Mouse (Mus musculus) MEL (cell line): ENCODE measurements around the gene Atxn7l1. TPM values are rescaled to one million over a fixed set of nuclear protein-coding genes. Genes with fewer than 3 reads are reported as not detected.

Experiments
- DNase-seq: peaks from one replicate; pipeline ENCODE4 v3.0.0; 2011; ENCODE audit warnings: low read depth, low spot score
- H3K27ac ChIP-seq: 2 replicates; pipeline ENCODE4 v1.5.1; 2012; ENCODE audit warnings: low read depth, mild to moderate bottlenecking, control low read depth, low read length, moderate library complexity; ENCODE audit not compliant: control insufficient read depth
- H3K27me3 ChIP-seq, 2 experiments: fragments of 150-350 bp in 1 of 2; sonication (generic) in 1 of 2; 2 replicates each; pipeline ENCODE4 v1.6.1; 2012; ENCODE audit warnings: low read length in 2 of 2, mild to moderate bottlenecking in 2 of 2, improper control_type of control experiment in 1 of 2, moderate library complexity in 1 of 2; ENCODE audit not compliant: insufficient read depth in 2 of 2, control insufficient read depth in 1 of 2
- H3K36me3 ChIP-seq, 2 experiments: 2 replicates each; pipeline ENCODE4 v1.6.1; 2012 to 2014; ENCODE audit warnings: low read length in 2 of 2, improper control_type of control experiment in 1 of 2, inconsistent platforms in 1 of 2, mild to moderate bottlenecking in 1 of 2; ENCODE audit not compliant: insufficient read depth in 2 of 2, control insufficient read depth in 1 of 2
- H3K4me1 ChIP-seq, 2 experiments: fragments of 150-350 bp in 1 of 2; sonication (generic) in 1 of 2; 2 replicates each; pipeline ENCODE4 v1.6.1; 2012; ENCODE audit warnings: low read length in 2 of 2, improper control_type of control experiment in 1 of 2, mild to moderate bottlenecking in 1 of 2; ENCODE audit not compliant: insufficient read depth in 2 of 2, control insufficient read depth in 1 of 2
- H3K4me3 ChIP-seq, 2 experiments: fragments of 150-350 bp in 1 of 2; sonication (generic) in 1 of 2; 2 replicates each; pipeline ENCODE4 v1.5.1; 2012; ENCODE audit warnings: low read depth in 2 of 2, low read length in 2 of 2, mild to moderate bottlenecking in 2 of 2, moderate library complexity in 2 of 2, control low read depth in 1 of 2, improper control_type of control experiment in 1 of 2; ENCODE audit not compliant: control insufficient read depth in 1 of 2, insufficient read depth in 1 of 2
- H3K79me2 ChIP-seq: 2 replicates; pipeline ENCODE4 v1.6.1; 2012; ENCODE audit warnings: mild to moderate bottlenecking, low read length, moderate library complexity; ENCODE audit not compliant: control insufficient read depth, poor library complexity, insufficient read depth
- H3K9ac ChIP-seq: 2 replicates; pipeline ENCODE4 v1.6.1; 2012; ENCODE audit warnings: low read depth, mild to moderate bottlenecking, control low read depth, low read length, moderate library complexity; ENCODE audit not compliant: control insufficient read depth, poor library complexity, severe bottlenecking
- H3K9me3 ChIP-seq: fragments of 150-350 bp; sonication (generic); replicated peaks from 2 replicates; pipeline ENCODE4 v1.6.1; 2012; ENCODE audit warnings: mild to moderate bottlenecking, low read length, improper control_type of control experiment, moderate library complexity; ENCODE audit not compliant: insufficient read depth
- BHLHE40 ChIP-seq: IDR thresholded peaks from 2 replicates; pipeline ENCODE4 v1.6.1; 2012; ENCODE audit warnings: low read depth, mild to moderate bottlenecking, inconsistent platforms, low read length, improper control_type of control experiment, borderline replicate concordance
- CHD1 ChIP-seq: IDR thresholded peaks from 2 replicates; pipeline ENCODE4 v1.6.1; 2012; ENCODE audit warnings: low read depth, mild to moderate bottlenecking, inconsistent platforms, low read length, improper control_type of control experiment
- EP300 ChIP-seq, 2 experiments: IDR thresholded peaks; 2 replicates each; pipeline ENCODE4 v1.6.1; 2011; ENCODE audit warnings: improper control_type of control experiment in 2 of 2, low read length in 2 of 2, low read depth in 1 of 2, mild to moderate bottlenecking in 1 of 2
- ETS1 ChIP-seq: IDR thresholded peaks from 2 replicates; pipeline ENCODE4 v1.6.1; 2012; ENCODE audit warnings: low read depth, mild to moderate bottlenecking, inconsistent platforms, low read length, improper control_type of control experiment, moderate library complexity
- GATA1 ChIP-seq: IDR thresholded peaks from 2 replicates; pipeline ENCODE4 v1.6.1; 2011; ENCODE audit warnings: low read depth, low read length, improper control_type of control experiment
- MAX ChIP-seq: IDR thresholded peaks from 2 replicates; pipeline ENCODE4 v1.6.1; 2011; ENCODE audit warnings: low read length, improper control_type of control experiment
- MXI1 ChIP-seq: IDR thresholded peaks from 2 replicates; pipeline ENCODE4 v1.6.1; 2011; ENCODE audit warnings: mild to moderate bottlenecking, low read depth, low read length, improper control_type of control experiment
- MYB ChIP-seq: IDR thresholded peaks from 2 replicates; pipeline ENCODE4 v1.6.1; 2011; ENCODE audit warnings: mild to moderate bottlenecking, low read depth, low read length, improper control_type of control experiment
- NELFE ChIP-seq: IDR thresholded peaks from 2 replicates; pipeline ENCODE4 v1.6.1; 2011; ENCODE audit warnings: low read depth, low read length, improper control_type of control experiment
- NRF1 ChIP-seq: IDR thresholded peaks from 2 replicates; pipeline ENCODE4 v1.6.1; 2014; ENCODE audit warnings: low read depth, mild to moderate bottlenecking, inconsistent platforms, low read length, improper control_type of control experiment, moderate library complexity; ENCODE audit not compliant: poor library complexity, insufficient read depth, severe bottlenecking
- POLR2AphosphoS2 ChIP-seq: IDR thresholded peaks from 2 replicates; pipeline ENCODE4 v1.6.1; 2011; ENCODE audit warnings: low read length, improper control_type of control experiment
- RAD21 ChIP-seq: IDR thresholded peaks from 2 replicates; pipeline ENCODE4 v1.6.1; 2011; ENCODE audit warnings: mild to moderate bottlenecking, low read depth, low read length, improper control_type of control experiment
- SIN3A ChIP-seq: IDR thresholded peaks from 2 replicates; pipeline ENCODE4 v1.6.1; 2012; ENCODE audit warnings: low read length, improper control_type of control experiment, inconsistent platforms
- SMC3 ChIP-seq: IDR thresholded peaks from 2 replicates; pipeline ENCODE4 v1.6.1; 2011; ENCODE audit warnings: low read depth, low read length, improper control_type of control experiment
- TCF12 ChIP-seq: IDR thresholded peaks from 2 replicates; pipeline ENCODE4 v1.6.1; 2014; ENCODE audit warnings: low read depth, mild to moderate bottlenecking, inconsistent platforms, low read length, improper control_type of control experiment, moderate library complexity
- USF1 ChIP-seq: IDR thresholded peaks from 2 replicates; pipeline ENCODE4 v1.6.1; 2014; ENCODE audit warnings: low read depth, mild to moderate bottlenecking, inconsistent platforms, low read length, improper control_type of control experiment, moderate library complexity
- USF2 ChIP-seq, 2 experiments: IDR thresholded peaks; 2 replicates each; pipeline ENCODE4 v1.6.1; 2011 to 2012; ENCODE audit warnings: improper control_type of control experiment in 2 of 2, low read length in 2 of 2, borderline replicate concordance in 1 of 2, inconsistent platforms in 1 of 2, low read depth in 1 of 2, mild to moderate bottlenecking in 1 of 2; ENCODE audit not compliant: insufficient read depth in 1 of 2
- ZC3H11A ChIP-seq: IDR thresholded peaks from 2 replicates; pipeline ENCODE4 v1.6.1; 2012; ENCODE audit warnings: low read depth, mild to moderate bottlenecking, inconsistent platforms, low read length, improper control_type of control experiment
- ZKSCAN1 ChIP-seq: IDR thresholded peaks from 2 replicates; pipeline ENCODE4 v1.6.1; 2012; ENCODE audit warnings: low read depth, mild to moderate bottlenecking, inconsistent platforms, low read length, improper control_type of control experiment, moderate library complexity
- ZNF384 ChIP-seq: IDR thresholded peaks from 2 replicates; pipeline ENCODE4 v1.6.1; 2012; ENCODE audit warnings: low read depth, mild to moderate bottlenecking, inconsistent platforms, low read length, improper control_type of control experiment
- polyA plus RNA-seq, 2 experiments: library from polyadenylated mRNA; stranded (reverse) in 1 of 2; unstranded in 1 of 2; fragments of >175 nt in 1 of 2; fragments of >200 nt in 1 of 2; gene quantifications; 2 replicates each; pipeline versions ENCODE4 v1.2.1 to v1.2.4; 2012; ENCODE audit warnings: low replicate concordance in 2 of 2, low read depth in 1 of 2; ENCODE audit not compliant: insufficient read length in 2 of 2, insufficient read depth in 1 of 2, missing spikeins in 1 of 2
- total RNA-seq: library from RNA; depleted of rRNA; stranded (reverse); fragments of 300-350 nt; gene quantifications from 2 replicates; pipeline ENCODE4 v1.2.3, GENCODE M21; 2012

The Atxn7l1 gene
- total and polyA plus RNA-seq, 3 experiments, result 11.6 to 50.3 TPM; not detected in 1

GRCm38 (mm10) chr12:33315804-33316203, 168.3 kb downstream of the Atxn7l1 start:
- no peak for TF ChIP-seq NRF1
- peak; percentile 84; the same call in 1 of the 2 replicates for TF ChIP-seq BHLHE40
- no peak for TF ChIP-seq ZKSCAN1
- no peak for TF ChIP-seq SIN3A
- TF ChIP-seq POLR2AphosphoS2, result no peak
- peak; percentile 54; the same call in 1 of the 2 replicates for TF ChIP-seq USF1
- TF ChIP-seq USF2 (IDR thresholded peaks at IDR 0.05; ENCODE audit: borderline replicate concordance in 1 of 2, insufficient read depth in 1 of 2, low read depth in 1 of 2, low read length in 2 of 2), result no peak
- TF ChIP-seq CHD1, result no peak
- 0 out of 2 replicates have a peak, but pooled peaks have one; percentile 9 for TF ChIP-seq ETS1
- TF ChIP-seq TCF12, result no peak
- TF ChIP-seq SMC3, result no peak
- no peak for TF ChIP-seq ZC3H11A
- no peak for TF ChIP-seq MXI1
- TF ChIP-seq NELFE, result no peak
- TF ChIP-seq ZNF384, result no peak
- TF ChIP-seq RAD21, result no peak
- TF ChIP-seq MYB, result 0 out of 2 replicates have a peak, but pooled peaks have one; percentile 20
- TF ChIP-seq MAX, result peak; percentile 70
- no peak for TF ChIP-seq GATA1
- no peak for TF ChIP-seq EP300 (IDR thresholded peaks at IDR 0.05; ENCODE audit: low read depth in 1 of 2, low read length in 2 of 2)
- TF ChIP-seq, all 39 proteins: peak for 5
- Histone ChIP-seq H3K4me3 (peak overlapping the region; percentile 61 to 71), H3K27ac (peak overlapping the region; percentile 96), H3K9me3 (no peaks in the 10 kb centered on the region), H3K36me3 (peaks cover 2 to 43% of the 10 kb centered on the region in 2 experiments), H3K79me2 (peaks cover 46% of the 10 kb centered on the region), H3K27me3 (no peaks in the 10 kb centered on the region), H3K4me1 (peaks cover 16 to 43% of the 10 kb centered on the region in 2 experiments), H3K9ac (peak overlapping the region; percentile 82)
- peak; percentile 53 for DNase-seq
